Mouse (Mus musculus): ENCODE results near the gene Krt31.

Krt31 gene

GRCm38 (mm10) chr11:100050451-100050850 is at the start of gene Krt31:
Gene Krt31 (minus strand): TSS chr11:100050551.
- no peak for DNase-seq (ENCODE audit: low read depth)

- DNase-seq (ENCODE audit: low read depth): no peak
Measured at GRCm38 (mm10) chr11:100097819-100098218, 47.5 kb upstream of the Krt31 start.

GRCm38 (mm10) chr11:100096141-100096540 is 45.8 kb upstream of the Krt31 start, which contains the start of gene Krt35:
Gene Krt35 (minus strand): TSS chr11:100096241.
- no peak for DNase-seq (ENCODE audit: low read depth)

- DNase-seq (ENCODE audit: low read depth): no peak
Measured at GRCm38 (mm10) chr11:100088378-100089025, 38.2 kb upstream of the Krt31 start.

DNA sequence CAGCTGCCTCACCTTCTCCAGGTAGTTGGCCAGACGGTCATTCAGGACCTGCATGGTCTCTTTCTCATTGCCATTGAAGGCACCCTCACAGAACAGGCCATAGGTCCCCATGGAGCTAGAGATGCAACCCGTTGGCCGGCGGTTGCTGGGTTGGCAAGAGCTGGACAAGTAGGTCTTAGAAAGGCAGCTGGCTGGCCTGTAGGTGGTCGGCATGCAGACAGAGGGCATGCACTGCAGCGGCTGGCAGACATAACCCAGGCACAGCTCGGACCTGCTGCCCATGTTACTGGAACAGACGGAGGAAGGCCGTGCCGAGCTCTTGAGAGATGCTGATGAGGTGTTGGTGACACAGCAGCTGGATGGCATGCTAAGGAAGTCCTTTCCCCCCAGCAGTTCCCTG is 37.5 kb upstream of the Krt31 start, which contains the start of gene Krt32:
Gene Krt32, minus strand, starts transcription at position 366 of the 400 bp plus-strand sequence.
- DNase-seq (ENCODE audit: low read depth): no peak

DNA sequence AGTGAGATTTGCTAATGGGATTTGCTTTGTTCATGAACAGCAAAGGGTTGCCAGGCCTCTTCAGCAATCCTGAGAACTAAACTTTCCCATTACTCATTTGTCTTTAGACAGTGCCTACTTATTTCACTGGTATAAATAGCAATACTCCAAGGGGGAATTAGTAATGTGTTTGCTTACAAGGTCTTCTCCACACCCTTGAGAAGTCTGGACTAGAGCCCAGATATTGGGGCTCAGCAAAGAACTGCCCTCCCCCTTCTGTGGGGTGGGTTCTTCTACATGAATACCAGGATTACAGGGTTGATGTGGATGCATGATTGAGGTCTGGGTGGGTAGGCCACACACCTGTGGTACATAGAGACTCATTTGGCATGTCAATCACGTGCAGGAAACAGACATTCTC is 23.5 kb upstream of the Krt31 start:
- no peak for DNase-seq (ENCODE audit: low read depth)

DNA sequence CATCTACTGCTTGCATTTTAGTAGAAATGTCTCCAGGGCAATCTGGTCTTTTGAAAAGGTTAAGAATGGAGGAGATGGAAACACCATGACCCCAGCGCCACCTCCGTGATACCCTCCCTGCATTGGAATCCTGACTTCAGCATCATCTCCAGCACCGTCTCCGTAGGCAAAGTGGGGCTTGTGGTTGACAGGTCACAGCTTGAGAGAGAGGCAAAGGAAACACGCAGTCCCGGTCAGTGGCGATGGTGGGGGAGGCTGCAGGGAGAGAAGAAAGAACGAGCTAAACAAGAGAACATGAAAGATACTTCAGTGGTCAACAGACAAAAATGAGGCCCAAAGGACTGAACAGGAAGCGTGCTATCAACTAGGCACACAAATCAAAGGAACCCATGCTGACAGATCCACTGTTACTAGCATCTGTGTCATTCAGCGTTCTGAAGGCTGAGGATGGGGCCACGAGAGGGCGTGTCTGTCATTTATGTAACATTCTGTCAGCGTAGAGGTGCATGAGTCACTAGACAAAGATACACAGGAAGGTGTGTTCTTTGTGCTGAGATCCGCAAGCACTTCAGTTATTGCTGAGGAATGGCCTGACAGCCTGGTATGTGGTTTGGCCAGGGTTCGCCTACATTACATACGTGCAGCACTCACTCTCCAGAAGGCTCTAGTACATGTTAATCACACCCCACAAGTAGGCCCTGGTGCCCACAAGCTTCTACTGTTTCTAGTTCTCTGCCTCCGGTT is 17.1 kb upstream of the Krt31 start:
- DNase-seq (ENCODE audit: low read depth): no peak

GRCm38 (mm10) chr11:100066236-100067010 is 16.1 kb upstream of the Krt31 start:
- no peak for DNase-seq (ENCODE audit: low read depth)

GRCm38 (mm10) chr11:100058875-100059274 is 8.5 kb upstream of the Krt31 start:
- no peak for DNase-seq (ENCODE audit: low read depth)

DNA sequence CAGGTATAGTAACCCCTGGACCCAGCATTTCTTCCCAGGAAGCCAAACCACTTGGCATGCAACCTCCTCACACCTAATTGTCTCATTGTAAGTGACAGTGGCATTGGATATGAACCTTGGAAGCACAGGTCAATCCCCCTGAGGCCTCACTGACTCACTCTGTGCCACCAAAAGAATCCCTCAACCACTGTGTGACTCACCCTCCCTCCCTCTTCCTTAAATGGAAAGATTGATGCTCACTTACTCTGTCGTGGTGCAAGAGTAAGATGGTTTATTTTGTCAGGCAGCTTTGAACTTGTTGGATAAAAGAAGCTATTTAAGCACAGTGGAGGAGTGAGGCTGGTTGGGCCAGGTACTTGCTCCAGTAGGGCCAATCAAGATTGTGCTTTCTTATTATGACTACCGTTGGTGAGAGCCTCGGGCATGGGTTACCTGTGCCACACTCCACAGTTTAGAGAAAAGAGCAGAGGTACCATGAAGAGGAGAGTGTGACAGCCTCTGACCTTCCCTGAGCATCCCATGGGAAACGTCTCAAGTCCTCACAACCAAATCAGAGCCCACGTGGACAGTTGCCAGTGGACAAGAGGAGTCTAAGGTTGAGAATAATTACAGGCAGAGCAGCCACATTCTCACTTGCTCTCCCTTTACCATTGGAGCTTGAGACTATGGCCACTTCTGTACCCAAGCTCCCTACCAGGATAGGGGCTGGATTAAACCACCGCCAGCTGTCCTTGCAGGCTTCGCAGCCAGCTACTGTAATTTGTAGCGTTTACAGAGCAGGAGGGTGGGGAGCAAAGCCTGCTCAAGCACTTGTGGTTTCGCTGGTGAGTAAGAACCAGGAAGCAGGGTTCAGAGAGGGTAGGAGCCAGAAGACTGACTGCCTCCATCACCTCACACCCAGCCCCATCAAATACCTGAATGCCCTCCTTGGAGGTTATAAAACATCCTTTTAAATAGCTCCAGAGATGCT is 5.6 kb upstream of the Krt31 start:
- no peak for DNase-seq (ENCODE audit: low read depth)

GRCm38 (mm10) chr11:100047193-100047592 is 3.2 kb downstream of the Krt31 start:
- DNase-seq (ENCODE audit: low read depth): no peak

DNA sequence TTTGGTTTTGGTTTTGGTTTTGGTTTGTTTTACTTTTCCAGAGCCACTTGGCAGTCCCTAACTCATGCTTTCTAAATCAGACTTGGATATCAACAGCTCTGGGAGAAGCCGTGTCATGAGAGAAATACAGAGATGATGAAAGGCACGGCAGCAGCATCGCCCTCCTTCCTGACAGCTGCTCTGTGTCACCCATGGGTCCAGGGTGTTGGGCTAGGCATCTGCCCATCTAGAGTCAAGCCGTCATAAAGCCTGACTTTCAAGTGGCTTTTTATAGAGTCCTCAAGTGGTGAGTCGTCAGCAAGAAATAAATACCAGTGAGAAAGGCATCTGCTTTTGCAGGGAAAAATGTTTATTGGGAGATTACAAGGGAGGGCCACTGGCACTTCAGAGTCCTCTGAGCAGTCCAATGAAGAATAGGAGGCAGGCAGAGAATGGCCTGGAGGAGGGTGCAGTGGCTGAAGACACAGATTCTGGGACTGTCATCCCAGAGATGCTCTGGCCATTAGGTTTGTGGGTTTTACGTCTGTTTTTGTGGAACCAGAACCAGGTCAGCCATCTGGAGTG is 4.0 kb downstream of the Krt31 start:
- no peak for DNase-seq (ENCODE audit: low read depth)

- no peak for DNase-seq (ENCODE audit: low read depth)
Measured at GRCm38 (mm10) chr11:100041454-100041853, 8.9 kb downstream of the Krt31 start, which contains the start of gene Krt34. Gene Krt34 (minus strand): TSS chr11:100041554.

GRCm38 (mm10) chr11:100029768-100030167 is 20.6 kb downstream of the Krt31 start, which contains the start of gene Krt33b:
Gene Krt33b (minus strand): TSS chr11:100029868.
- DNase-seq (ENCODE audit: low read depth): no peak

- DNase-seq (ENCODE audit: low read depth): no peak
Measured at GRCm38 (mm10) chr11:100021438-100021837, 28.9 kb downstream of the Krt31 start.

GRCm38 (mm10) chr11:100019466-100019865 is 30.9 kb downstream of the Krt31 start:
- no peak for DNase-seq (ENCODE audit: low read depth)

DNA sequence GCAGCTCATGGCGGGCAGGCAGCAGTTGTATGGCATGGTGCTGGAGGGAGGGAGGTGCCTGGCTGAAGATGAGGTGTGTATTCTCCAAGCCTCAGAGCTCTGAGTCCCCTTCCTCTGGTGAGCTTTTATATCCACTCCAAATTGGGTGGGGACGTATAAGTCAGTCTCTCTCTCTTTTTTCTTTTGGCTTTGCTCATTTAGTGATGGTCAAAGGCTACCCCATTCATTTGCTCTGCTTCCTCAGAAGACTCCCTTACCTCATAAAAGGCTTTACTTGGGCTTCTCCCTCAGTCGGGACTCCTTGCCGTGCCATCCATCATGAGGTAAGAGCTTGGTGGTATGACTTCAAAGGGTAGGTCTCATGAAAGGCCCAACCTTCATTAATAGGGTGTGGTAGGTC is 34.2 kb downstream of the Krt31 start, which contains the start of gene Krt33a:
Gene Krt33a, minus strand, starts transcription at position 101 of the 400 bp plus-strand sequence.
- no peak for DNase-seq (ENCODE audit: low read depth)

DNA sequence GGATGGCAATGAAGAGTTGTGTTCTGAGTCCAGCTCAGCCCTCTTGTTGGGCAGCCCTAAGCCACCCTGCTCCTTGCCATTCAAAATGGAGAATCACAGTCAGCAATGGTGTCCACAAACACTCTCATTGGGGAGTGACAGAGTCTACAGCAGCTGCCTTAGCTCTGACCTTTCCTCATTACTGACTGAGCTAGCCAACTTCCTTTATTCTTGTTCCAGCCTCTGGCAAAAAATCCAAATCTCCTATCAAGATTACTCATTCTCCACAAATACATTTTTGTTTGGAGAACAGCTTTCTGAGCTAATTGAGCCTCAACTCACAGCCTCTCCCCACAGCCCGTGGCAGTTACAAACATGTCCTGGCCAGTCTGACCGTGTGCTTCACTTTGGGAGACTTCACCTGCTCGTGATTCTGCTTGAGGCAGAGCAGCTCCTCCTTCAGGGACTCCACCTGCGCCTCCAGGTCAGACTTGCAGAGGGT is 36.6 kb downstream of the Krt31 start:
- DNase-seq (ENCODE audit: low read depth): no peak

- no peak for DNase-seq (ENCODE audit: low read depth)
Measured at GRCm38 (mm10) chr11:100010682-100011081, 39.7 kb downstream of the Krt31 start.

GRCm38 (mm10) chr11:100008336-100008735 is 42.0 kb downstream of the Krt31 start:
- DNase-seq (ENCODE audit: low read depth): no peak

GRCm38 (mm10) chr11:100006624-100007023 is 43.7 kb downstream of the Krt31 start:
- no peak for DNase-seq (ENCODE audit: low read depth)
